Mouse (Mus musculus) mature B cell (primary cell): ENCODE results near the gene Ang2.
"Not testable (repeated sequence)": the region's sequence is repeated elsewhere in the genome, so short reads cannot be mapped to it uniquely, and the experiment has no call there.

ENCODE experiments used
- in situ Hi-C: fragments of 300-500 bp; cut with MboI; formaldehyde crosslinking; loops from 2 replicates; pipeline ENCODE4 v1.14.3; 2019

The Ang2 gene

GRCm38 (mm10) chr14:51199098-51200023, at the start of gene Ang2:
TSS of gene Ang2 (minus strand) at chr14:51199148.
- in situ Hi-C loops, result no loop called here

DNA sequence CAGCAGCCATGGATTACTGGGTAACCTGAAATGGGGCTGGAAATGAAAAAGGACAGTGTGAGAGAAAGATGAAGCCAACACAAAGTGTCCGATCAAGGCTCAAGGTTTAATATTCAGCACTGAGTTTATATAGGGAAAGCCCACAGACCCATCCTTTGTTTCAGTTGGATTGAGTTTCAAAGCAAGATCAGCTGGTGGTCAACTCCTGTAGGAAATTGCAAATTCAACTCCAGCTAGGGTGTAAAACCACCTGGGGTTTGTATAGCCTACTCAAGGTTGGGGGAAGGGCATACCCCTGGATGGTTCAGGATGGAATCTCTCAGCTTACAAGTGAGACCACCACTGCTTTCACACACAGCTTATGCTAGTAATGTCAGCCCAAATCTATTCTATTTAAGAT, 48.8 kb upstream of the Ang2 start:
- in situ Hi-C loops, result no loop called here

DNA sequence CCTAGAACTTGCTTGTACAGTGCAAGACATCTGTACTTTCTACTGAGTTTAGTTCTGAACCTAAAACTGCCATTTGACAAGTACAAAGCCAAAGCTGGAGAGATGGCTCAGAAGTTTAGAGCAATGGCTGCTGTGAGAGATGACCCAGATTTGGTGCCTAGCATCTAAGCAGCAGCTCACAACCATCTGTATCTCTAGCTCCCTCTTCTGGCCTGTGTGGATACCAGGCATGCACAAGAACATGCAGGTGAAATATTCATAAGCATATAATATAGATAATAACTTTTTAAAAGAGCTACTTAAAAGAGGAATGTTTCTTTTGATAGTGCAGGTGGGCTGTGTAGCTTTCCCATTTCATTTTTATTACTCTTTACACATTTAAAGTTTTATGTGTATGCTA, 42.0 kb upstream of the Ang2 start:
- in situ Hi-C loops, result loop anchor here (5.0 kb wide), 1 partner anchor 134 kb away; no protein-coding TSS in a partner anchor

DNA sequence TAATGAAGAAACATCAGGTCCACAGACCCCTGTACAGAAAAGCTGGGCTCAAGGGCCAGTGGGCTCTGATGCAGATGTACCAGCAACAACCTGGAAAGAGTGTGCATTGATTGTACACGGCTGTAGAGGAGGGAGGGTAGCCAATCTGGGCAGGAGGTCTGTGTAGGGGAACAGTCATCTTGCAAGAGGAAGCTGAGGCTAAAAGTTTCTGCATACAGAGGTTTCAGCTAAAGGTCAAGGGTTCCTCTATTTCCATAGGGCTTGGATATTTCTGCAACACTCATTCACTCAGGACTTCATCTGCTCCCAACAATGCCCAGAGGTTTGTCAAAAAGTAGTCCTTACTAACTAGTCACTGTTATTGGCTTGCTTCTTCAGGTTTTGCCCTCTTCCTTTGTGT, 38.5 kb upstream of the Ang2 start:
- in situ Hi-C loops, result not testable (repeated sequence)

DNA sequence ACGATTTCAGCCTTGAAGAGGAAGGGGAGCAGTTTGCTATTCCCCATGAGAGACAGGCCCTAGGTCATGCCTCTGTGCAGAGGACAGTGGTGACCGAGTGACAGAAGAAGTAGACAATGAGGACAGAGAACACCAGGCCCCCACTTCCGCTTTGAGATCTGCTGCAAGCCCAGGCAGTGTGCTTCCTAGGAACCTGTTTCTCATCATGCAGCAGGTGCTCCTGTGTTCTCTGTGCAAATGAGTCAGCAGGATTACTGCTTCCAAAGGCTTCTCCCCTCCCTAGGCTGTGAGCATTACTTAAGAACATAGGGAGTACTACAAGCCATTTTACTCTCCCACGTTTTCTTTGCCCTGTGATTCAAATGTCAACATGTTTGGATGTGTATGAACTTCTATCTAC, 30.7 kb upstream of the Ang2 start:
- in situ Hi-C loops, result not testable (repeated sequence)

GRCm38 (mm10) chr14:51220075-51220474, 21.1 kb upstream of the Ang2 start:
- in situ Hi-C loops, result not testable (repeated sequence)

GRCm38 (mm10) chr14:51203115-51203514, 4.2 kb upstream of the Ang2 start, which contains the start of gene Ear14:
TSS of gene Ear14 (plus strand) at chr14:51203391.
- in situ Hi-C loops, result no loop called here

GRCm38 (mm10) chr14:51200466-51200865, 1.5 kb upstream of the Ang2 start:
- in situ Hi-C loops, result no loop called here

DNA sequence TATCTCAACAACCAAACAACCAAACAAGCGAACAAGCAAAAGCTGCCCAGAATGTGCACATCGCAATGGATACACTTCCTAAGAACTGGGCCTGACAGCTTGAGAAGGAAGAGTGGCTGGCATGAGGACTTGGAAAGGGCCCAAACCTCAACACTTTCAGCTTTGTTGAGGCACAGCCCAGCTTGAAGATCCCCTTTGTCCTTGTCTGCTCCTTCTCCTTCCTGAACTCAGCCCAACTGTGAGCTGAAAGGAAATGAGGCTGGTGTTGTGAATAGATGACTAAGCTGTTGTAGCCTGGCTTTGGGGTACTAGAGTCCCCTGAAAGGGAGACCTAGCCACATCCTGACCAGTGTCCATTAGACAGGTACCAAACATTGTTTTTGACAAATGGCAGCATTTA, 1.1 kb upstream of the Ang2 start:
- in situ Hi-C loops, result no loop called here

GRCm38 (mm10) chr14:51195681-51196080, 3.3 kb downstream of the Ang2 start:
- in situ Hi-C loops, result no loop called here

DNA sequence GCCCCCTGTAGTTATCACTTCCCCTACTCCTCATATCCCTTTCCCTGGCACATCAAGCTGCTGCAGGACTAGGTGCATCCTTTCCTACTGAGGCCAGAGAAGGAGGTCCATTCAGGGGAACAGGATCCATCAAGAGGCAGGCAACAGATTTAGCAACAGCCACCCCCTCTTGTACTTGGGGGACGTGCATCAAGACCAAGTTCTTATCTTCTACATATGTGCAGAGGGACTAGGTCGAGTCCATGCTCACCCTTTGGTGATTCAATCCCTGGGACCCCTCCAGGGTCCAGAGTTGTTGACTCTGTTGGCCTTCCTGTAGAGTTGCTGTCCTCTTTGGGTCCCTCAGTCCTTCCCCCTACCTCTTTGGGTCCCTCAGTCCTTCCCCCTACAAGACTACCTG, 17.9 kb downstream of the Ang2 start:
- in situ Hi-C loops, result not testable (repeated sequence)

DNA sequence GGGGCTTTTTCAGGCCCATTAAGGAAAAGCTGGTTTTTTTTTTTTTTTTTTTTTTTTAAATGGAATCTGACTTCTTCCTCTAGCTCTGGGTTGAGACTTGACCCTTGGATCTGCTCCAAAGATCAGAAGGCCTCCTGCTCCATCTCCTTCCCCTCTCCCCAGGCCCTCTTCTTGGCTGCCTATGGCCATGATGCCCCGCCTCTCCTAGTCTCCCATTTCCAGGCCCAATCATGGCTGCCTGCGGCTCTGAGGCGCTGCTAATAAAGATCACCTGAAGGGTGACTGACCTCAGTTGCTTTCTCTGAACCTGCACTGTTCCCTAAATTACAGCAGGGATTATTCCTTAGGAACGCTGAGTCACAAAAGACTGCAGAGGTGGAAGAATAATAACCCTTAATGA, 25.1 kb downstream of the Ang2 start:
- in situ Hi-C loops, result loop anchor here (10.0 kb wide), 1 partner anchor 69 kb away; no protein-coding TSS in a partner anchor

DNA sequence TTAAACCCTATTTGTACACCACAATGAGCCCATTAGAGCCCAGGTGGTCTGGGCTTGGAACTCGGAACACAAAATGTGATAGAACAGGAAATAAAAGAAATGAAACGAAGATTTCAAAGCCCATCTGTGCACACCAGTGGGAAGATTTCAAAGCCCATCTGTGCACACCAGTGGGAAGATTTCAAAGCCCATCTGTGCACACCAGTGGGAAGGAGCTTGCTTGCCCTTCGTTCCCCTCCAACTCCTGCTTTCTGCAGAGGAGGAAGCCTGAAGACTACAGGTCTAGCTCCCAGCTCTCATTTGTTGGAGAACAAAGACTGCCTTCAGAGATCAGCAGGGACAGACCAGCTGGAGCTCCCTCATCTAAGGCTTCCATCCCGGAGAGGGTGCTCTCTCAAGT, 26.0 kb downstream of the Ang2 start:
- in situ Hi-C loops, result loop anchor here (10.0 kb wide), 1 partner anchor 68 kb away; no protein-coding TSS in a partner anchor

GRCm38 (mm10) chr14:51172095-51172865, 26.7 kb downstream of the Ang2 start:
- in situ Hi-C loops, result loop anchor here (10.0 kb wide), 1 partner anchor 67 kb away; no protein-coding TSS in a partner anchor

DNA sequence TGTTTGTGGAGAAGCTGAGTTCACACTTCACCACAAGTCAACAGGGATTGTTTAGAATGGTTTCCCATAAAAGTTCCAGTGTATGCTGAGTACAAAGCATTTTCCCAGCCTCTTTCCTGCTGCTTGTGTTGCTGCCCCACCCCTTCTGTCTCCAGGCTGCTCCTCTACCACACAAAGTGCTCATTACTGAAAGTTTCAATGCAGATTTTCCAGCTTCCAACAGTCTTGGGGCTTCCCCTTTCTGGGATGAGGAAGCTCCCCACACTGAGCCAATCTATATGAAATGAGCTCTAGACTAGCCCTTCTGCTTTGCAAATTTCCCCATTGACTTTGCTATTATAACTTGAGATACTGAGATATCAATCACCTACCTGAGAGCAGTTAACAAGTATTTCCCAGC, 32.9 kb downstream of the Ang2 start:
- in situ Hi-C loops, result no loop called here

GRCm38 (mm10) chr14:51165435-51165834, 33.5 kb downstream of the Ang2 start:
- in situ Hi-C loops, result no loop called here

GRCm38 (mm10) chr14:51163323-51163722, 35.6 kb downstream of the Ang2 start:
- in situ Hi-C loops, result not testable (repeated sequence)

DNA sequence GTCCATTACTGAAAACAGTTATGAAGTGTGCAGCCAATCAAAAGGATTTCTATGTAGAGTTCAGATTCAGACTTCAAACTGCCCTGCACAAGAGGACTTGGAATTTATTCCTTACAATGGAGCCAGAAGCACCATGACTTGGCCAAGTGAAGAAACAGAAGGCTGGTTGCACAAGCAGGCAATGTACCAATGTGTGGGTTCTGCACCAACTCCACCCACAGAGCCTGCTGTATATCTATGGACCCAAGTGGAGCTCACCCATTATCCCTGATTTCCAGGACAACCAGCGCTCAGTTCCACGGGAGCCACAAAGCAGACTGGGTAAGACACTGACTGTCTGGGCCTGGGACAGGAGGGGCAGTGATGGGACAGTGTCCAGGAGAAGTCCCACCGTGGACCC, 37.0 kb downstream of the Ang2 start, which contains the start of gene Rnase2b:
Gene Rnase2b (plus strand): TSS at position 285 of the 400 bp plus-strand sequence.
- in situ Hi-C loops, result not testable (repeated sequence)

GRCm38 (mm10) chr14:51157072-51157471, 41.9 kb downstream of the Ang2 start:
- in situ Hi-C loops, result no loop called here

DNA sequence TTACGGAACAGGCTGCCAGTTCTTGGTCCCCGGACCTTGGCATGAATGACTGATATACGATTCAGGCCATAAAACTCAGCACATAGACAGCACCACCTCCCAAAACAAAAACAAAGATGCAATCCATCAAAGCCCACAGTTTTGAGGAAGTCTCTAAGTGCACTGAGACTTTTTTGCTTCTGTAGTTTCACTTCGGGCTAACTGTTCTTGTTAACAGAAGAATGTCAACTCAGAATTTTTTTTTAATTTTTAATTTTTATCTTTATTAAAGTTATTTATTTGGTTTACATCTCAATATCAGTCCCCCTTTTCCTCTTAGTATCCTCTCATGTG, 42.2 kb downstream of the Ang2 start:
- in situ Hi-C loops, result no loop called here

- in situ Hi-C loops, result no loop called here
Measured at GRCm38 (mm10) chr14:51156056-51156735, 42.8 kb downstream of the Ang2 start.
